Mouse (Mus musculus) forelimb bud, embryonic 11.5 days (tissue): ENCODE results near the gene Efcab9.

ENCODE experiments used
- DNase-seq: peaks from one replicate; pipeline ENCODE4 v3.0.0-alpha.2; 2012; ENCODE audit warnings: low read depth, low spot score

Gene Efcab9

DNA sequence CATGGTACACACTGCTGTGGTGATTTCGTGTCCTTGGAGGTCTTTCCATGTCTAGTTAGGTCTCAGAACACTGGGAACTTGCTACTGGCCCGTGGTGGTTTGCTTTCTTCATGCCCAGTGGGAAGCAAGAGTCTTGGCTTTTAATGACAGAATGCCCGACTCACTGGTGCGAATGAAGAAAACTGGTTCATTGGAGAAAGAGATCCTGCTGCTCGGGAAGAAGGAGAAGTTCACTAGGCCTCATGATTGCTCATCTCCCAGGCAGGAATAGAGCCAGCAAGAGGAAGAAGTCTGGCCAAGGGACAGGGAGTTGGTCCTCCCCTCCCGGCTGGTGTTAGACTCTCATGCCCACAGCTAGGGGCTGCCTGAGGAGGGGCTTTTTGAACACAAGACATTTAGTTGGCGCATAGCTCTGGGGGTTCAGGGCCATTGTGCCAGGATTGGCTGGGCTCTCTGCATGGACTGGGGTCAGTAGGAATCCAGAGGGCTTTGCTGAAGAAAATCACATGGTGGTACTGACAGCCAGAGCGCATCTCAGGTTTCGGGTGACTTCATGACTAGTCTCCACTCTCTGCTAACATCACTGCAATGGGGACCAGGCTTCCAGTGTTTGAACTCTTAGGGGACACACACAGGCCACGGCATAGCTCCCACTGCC, 24.6 kb upstream of the Efcab9 start:
- DNase-seq = no peak

- DNase-seq = no peak
Measured at GRCm38 (mm10) chr11:32555103-32555689, 23.3 kb upstream of the Efcab9 start.

- DNase-seq = no peak
Measured at GRCm38 (mm10) chr11:32554141-32555091, 22.5 kb upstream of the Efcab9 start.

GRCm38 (mm10) chr11:32553311-32554140, 21.6 kb upstream of the Efcab9 start:
- DNase-seq = no peak

GRCm38 (mm10) chr11:32552401-32553090, 20.7 kb upstream of the Efcab9 start:
- DNase-seq = no peak

DNA sequence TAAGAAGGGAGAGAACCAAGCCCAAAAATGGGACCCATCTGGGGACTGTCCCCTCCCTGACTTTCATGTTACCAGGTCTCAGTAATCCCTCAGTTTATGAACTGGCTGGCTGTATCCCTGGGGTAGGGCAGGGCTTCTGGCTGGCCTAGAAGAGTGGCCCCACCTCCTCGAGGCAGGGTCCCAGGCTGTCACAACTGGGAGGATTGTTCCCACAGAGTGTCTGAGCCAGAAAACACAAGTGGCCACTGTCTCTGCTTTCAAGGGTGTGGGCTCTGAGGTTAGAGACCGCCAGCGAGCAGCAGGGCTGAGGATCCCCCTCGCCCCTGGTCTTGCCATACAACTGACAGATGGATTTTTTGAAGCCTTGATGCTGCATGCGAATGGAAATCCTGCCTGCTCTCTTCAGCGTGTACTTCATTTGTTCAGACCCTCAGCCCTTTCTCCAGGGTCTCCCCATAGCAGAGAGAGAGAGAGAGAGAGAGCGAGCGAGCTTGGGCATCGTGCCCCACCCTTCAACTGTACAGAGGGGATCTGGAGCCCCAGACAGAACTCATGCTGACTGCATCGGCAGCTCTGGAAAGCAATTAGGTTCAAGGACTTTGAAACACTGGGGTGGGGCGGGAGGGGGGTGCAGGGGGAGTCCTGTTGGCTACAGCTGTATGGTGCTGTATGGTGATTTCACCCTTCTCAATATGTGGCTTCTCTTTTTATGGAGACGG, 19.9 kb upstream of the Efcab9 start:
- no peak for DNase-seq

GRCm38 (mm10) chr11:32551056-32551455, 19.2 kb upstream of the Efcab9 start:
- DNase-seq = no peak

GRCm38 (mm10) chr11:32550102-32550501, 18.2 kb upstream of the Efcab9 start:
- no peak for DNase-seq

DNA sequence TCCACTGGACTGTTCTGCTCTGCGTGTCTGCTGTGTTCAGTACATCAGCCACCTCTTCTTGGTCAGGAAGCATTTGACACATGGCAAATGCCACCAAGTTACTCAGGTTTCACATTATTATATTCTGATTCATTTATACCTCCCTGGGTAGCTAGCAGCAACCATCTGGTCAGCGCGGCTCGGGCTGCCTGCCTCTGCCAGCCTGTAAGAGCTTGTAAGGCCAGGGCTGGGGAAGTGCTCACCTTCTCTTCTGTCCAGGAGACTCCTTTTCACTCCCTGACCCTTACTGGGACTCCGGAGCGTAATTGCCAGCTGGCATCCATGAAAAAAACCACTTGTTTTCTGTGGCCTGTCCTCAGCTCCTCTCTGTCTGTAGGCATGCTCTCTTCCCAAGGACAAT, 17.4 kb upstream of the Efcab9 start:
- no peak for DNase-seq

DNA sequence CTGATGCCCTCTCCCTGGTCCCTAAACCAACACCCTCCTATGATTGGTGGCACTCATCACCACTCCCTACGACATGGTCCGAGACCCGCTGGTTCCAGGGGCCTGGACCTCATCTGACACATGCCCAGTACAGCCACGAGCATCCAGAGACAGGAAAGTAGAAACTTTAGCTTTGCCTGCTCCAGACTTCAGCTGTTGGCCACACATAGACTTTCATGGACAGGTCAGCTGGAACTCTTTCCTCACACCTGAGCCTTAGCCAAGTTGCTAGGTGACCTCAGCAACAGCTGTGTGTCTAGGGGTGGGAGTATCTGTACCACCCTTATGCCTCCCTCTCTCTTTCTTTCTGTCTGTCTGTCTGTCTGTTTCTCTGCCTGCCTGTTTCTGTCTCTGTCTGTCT, 16.4 kb upstream of the Efcab9 start:
- no peak for DNase-seq

DNA sequence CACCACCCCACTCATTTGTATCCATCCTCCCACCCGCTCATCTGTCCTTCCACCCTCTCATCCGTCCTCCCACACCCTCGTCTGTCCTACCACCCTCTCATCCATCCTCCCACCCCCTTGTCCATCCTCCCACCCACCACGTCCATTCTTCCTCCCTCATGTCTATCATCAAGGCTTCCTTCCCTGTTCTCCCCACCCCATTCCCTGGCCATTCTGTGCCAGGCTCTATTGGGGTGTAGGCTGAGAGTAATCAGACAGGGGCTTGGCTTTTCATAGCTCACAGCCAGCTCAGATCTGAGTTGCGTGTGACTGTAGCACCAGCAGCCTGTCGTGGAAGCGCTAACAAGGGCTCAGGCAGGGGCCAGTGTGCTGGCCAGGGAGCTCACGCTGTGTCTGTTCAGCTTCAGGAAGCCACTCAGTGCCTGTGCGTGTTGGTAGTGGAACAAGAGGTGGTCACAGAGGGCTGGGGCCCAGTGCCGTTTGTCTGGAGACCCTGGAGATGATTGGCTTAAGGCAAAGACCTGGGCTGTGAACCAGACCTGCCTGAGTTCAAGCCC, 15.6 kb upstream of the Efcab9 start:
- DNase-seq = no peak

DNA sequence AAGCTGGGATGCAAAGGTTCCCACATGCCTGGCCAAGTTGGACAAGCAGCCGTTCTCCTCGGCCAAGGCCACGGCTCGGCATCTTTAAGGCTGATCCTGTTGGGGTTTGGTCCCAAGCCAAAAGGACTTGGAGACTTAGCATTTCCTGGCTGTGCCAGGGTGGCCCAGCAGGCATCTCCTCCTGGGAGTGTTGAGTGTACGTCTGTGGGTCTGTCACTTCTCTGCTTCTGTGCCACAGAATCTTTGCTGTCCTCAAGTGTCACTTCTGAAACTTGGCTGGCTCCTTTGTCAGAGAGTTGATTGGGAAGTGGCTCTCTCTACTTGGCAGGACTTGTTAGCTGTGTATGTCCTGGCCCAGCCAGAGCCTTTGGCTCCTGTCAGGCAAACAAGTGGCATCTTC, 14.6 kb upstream of the Efcab9 start:
- DNase-seq = no peak

- DNase-seq = no peak
Measured at GRCm38 (mm10) chr11:32545605-32546004, 13.7 kb upstream of the Efcab9 start.

DNA sequence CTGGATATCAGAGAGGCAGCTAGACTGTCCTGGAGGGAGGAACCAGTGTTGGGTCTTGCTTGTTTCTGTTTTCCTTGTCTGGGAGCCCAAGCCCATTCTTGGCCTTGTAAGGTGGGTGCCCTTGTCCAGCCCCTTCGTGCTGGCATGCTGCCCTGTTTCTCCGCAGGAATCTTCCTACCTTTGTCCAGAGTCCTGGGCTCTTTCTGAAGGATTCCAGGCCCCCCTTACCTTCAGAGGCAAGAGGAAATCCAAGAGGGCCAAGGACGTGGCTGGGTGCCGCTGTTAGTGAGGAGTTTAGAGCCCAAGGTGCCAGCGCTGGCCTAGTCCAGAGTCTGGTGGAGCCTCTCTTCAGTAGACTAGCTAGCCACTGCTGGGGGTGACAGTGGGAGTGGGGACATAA, 12.6 kb upstream of the Efcab9 start:
- no peak for DNase-seq

- DNase-seq = no peak
Measured at GRCm38 (mm10) chr11:32544041-32544440, 12.2 kb upstream of the Efcab9 start.

- no peak for DNase-seq
Measured at GRCm38 (mm10) chr11:32542687-32543411, 11.0 kb upstream of the Efcab9 start.

DNA sequence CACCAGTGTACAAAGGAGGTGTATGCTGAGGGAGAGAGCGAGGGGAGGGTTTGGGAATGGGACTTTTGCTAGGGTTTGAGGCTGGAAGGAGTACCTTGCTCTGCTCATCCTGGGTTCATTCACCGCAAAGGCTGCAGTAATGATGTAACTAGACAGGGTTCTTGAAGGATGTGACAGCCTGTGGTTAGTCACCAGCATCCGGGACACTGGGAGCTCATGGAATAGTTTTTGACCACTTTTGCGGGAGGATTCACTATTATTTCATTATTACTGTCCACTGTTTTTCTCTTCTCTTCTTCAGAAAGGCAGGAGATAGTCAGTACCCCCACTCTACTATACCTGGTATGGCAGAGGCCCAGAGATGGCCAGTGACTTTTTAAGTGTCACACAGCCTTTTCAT, 10.3 kb upstream of the Efcab9 start:
- no peak for DNase-seq

- no peak for DNase-seq
Measured at GRCm38 (mm10) chr11:32540463-32540862, 8.6 kb upstream of the Efcab9 start.

GRCm38 (mm10) chr11:32539717-32540116, 7.8 kb upstream of the Efcab9 start:
- DNase-seq = no peak
